Mouse (Mus musculus) adrenal gland, postnatal 10 days (tissue): ENCODE results near the gene Cntnap4. TPM values are rescaled to one million over a fixed set of nuclear protein-coding genes. Genes with fewer than 3 reads are reported as not detected.

Experiments
- DNase-seq: peaks from one replicate; pipeline ENCODE4 v3.0.0; 2021; ENCODE audit warnings: mixed read lengths
- long read RNA-seq, 2 experiments: library from polyadenylated mRNA; stranded (forward); transcript quantifications; one replicate each; pipeline ENCODE4 v2.0.0; 2021
- total RNA-seq, 2 experiments: library from RNA; stranded (reverse); gene quantifications; 2 replicates each; pipeline ENCODE4 v1.2.3; 2021

Cntnap4 gene
- under 1 TPM in 1 of 2 experiments, not detected in 1; 0.06 TPM for total RNA-seq
- long read RNA-seq, experiment 1 = 0 reads
- long read RNA-seq, experiment 2 = 0 reads

DNA sequence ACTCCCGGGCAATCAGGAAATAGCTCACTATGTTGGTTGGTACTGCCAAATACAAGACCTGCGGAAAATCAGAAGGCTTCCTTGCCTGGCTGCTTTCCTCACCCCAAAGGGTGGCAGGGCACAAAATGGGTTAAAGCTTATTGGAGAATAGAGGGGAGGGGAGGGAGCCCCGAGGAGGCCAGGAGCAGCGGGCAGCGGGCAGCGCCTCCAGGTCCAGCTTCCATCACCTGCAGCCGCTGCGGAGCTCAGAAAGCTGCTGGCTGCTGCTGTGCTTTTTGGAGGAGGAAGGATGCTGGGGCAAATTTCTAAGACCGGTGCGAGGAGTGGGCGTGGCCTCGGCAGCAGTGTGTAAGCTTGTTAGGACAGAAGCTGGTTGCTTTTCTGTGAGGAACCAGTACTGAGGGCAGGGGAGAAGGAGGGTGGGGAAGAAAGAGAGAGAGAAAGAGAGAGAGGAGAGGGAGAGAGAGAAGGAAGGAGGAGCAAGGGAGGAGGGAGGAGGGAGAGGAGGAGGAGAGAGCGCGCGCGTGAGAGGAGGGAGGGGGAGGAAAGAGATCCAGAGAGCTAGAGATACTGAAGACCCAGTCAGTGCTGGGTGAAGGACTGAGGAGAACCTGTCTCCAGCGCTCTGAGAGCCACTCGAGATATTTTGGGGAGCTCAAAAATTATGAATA lies at the start of gene Cntnap4:
TSS of gene Cntnap4 (plus strand) at position 573 of the 671 bp plus-strand sequence.
- DNase-seq = no peak

DNA sequence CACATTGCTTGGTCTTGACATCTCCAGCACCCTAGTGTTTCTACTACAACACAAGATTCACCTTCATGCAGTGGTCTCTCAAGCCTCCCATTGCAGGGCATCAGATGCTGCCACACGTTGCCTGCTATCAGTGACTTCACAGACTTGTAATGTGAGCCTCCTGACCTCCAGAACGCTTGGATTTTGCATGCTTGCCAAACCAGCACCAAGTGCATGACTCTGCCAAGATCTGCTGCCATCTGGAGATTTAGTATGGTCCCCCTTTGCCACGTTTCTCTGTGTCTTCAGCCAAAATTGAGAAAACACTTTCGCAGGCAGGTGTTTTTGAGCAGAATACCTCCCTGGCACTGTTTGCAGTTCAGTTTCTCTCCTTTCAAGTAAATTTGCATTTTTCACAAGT lies 12.5 kb upstream of the Cntnap4 start:
- DNase-seq = no peak

DNA sequence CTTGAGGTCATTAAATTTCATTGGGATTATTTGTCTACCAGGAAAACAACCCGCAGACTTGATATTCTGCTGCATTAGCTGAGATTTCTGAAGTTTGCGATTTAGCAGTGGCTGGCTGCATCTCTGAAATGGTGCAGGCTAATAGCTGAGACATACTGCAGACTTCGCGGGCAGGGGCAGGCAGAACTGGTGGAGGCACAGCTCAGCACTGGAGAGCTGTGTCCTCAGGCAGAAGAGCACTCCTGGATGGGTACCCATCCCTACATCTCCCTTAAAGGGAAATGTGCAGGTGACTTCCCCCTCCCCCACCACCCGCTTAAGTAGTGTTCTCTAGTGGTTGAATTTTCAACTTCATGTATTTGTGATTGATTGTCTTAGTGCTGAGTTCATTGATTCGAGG lies 698 bp downstream of the Cntnap4 start:
- no peak for DNase-seq

DNA sequence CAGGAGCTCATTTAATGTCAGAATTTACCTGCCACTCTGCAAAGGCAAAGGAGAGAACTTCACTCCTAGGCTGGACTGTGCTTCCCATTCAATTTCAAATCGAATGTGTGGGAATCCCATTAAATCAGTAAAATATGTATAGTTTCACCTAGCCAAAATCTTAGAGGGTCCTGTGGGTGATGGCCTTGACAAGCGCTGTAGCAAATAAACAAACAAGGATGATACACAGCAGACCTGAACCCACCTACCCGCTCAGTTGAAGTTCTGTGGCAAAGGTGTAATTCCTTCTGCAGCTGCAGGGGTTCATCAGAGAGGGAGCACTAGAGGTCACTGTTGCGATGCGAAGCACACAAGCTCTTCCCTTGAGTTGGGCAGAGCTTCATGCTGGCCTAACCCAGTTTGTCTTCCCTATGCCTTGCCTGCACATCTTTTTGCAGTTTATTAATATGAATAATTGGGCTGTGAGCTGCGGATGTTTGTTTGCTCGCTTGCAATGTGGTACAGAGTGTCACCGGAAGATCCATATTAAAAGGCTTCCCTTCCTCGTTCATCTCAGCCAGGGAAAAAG lies 1.6 kb downstream of the Cntnap4 start:
- peak; percentile 50 for DNase-seq

DNA sequence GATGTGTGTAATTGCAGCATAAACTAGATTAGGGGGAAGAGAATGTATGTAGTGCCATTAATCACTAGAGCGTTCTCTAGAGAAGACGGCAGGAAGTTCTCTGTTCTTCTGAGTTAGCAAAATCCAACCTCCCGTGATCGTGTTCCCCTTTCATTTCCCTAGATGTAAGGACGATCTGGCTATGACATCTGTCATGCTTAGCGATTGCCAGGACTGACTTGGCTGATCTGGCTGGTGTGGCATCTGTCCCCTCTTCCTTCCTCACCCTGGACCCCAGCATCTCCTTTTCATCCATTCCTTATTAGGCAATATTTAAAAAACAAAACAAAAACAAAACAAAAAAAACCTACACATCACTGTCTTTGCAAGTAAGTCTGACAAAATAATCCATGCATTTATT lies 11.6 kb downstream of the Cntnap4 start:
- no peak for DNase-seq

DNA sequence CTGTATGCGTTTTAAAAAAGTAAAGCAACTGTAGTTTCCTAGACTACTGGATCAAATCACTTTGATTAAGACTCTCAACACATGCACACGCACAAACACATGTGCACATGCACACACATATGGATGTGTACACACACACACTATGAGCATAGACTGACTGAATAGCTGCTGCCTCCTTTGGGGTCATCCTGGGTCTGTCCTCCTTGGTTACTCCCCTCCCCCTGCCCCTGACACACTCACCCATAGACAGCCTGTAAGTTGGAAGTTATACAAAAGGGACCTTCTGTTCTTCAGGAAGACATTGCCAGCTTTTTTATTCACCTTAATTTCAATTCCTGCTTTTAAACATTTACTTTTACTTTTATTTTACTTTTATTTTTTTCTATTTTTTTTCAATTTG lies 13.6 kb downstream of the Cntnap4 start:
- DNase-seq = no peak

DNA sequence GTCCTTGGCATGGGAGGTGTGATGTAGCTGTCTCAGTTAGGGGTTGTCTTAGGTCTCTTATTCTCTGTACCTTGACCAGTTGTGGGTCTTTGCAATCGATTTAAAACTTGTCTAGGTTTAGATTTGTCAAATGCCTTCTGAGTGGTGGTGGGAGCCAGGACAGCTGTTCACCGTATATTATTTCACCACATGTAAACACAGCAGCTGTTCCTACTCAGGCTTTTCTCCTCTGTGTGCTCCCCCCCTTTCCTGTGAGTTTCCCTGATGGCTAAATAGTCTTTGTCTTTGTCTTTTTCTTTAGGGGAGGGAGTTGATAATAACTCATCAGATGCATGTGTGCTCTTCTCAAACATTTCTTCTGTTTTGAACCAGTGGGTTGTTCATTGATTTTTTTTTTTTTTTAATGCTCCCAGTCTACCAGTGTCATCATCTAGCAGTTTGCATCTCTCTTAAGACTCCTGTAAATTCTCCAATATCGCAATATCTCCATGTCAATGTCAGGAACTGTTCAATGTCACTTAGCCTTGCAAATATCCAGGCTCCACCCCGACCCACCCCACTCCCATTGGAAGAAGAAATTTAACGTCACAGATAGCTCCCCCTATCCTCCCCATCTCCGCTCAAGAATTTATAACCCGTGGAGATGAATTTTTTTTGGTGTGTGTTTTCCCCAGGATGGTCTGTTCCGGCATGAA lies 18.7 kb downstream of the Cntnap4 start:
- DNase-seq = no peak

DNA sequence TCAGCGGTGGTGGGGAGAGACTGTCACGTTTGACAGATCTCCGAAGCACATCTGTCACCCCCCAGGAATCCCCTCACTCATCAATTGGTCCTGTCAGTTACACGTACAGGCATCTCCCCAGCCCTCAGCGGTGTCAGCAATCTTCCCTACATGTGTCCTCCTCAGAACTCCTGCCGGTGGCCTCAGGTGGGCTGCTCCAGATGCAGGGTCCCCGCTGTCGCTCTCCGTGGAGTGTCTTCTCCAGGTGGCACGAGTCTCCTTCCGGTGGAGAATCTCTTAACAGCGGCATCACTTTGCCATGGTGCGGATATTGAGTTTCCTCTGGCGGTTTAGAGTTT lies 19.2 kb downstream of the Cntnap4 start:
- no peak for DNase-seq

DNA sequence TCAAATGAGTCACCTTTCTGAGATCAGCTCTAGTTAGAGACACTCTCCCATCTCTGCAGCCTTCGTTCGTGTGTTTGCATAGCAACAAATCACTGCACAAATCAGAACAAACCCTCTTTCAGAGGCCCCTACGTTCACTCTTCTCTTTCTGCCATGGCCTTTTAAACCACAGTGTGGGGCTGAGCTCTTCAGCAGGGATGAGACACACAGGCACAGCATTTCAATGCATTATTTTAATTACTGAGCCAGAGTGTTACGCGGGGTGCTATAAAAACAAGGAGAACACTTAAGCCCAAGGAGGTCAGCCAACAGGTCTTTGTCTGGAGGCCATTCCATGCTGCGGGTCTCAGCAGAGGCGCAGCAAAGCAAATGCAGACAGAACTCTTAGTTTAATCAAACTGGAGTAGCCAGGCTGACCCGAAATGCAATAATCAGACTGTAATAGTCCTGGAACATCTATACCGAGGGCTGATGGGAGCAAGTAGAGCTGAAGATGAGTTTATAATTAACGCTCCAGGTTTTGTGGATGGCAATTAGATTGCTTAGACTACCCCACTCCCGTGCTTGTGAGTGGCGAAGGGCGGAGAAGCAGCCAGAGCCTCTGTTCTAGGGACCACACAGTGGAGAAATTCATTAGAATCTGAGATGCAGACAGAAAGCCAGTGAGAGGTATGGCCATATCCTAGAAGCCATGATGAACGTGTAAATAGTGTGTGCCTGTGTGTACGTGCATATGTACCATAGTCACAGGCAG lies 26.4 kb downstream of the Cntnap4 start:
- DNase-seq = no peak

DNA sequence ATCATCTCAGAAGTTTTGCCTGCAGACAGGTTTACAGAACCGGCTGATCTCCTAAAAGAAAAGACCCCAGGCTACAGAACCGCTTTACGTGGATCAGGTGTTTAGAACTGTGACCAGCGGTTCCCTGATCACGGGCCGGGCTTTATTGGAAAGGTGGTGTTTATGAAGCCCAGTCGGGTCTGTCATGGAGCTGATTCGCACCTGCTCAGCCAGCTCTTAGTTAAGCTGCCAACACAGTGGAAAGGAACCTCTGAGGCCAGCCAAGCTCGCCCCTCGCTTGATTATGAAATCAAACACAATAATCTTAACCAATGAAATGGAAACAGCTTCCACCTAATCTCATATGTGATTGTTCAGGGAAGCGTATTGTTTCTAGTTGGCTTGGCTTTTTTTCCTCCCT lies 30.1 kb downstream of the Cntnap4 start:
- DNase-seq = no peak

DNA sequence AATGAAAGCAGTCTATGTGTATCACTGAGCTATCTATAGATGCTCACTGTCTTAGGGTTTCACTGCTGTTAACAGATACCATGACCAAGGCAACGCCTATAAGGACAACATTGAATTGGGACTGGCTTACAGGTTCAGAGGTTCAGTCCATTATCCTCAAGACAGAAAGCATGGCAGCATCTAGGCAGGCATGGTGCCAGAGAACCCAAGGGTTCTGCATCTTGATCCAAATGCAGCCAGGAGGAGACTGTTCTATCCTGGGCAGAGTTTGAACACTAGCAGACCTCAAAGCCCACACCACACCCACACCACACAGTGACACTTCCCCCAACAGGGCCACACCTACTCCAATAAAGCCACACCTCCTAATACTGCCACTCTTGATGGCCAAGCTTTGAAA lies 31.3 kb downstream of the Cntnap4 start:
- no peak for DNase-seq

DNA sequence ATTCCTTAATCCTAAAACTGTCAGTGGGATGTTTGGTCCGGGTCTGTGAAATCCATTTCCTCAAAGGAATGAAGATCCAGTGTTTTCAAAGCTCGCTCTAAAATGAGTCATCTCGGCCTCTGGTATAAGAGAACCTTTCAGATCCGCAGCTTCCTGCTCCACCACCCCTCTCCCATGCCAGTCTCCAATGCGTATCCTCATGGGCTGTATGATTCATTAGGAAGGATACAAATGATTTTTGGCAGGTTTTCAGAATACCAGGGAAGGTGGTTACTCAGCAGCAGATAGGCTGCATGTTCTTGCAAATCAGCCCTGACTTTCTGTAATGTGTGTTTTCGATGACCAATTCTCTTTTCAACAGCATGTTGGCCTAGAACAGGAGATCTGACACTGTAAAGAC lies 40.3 kb downstream of the Cntnap4 start:
- peak; percentile 15 for DNase-seq

DNA sequence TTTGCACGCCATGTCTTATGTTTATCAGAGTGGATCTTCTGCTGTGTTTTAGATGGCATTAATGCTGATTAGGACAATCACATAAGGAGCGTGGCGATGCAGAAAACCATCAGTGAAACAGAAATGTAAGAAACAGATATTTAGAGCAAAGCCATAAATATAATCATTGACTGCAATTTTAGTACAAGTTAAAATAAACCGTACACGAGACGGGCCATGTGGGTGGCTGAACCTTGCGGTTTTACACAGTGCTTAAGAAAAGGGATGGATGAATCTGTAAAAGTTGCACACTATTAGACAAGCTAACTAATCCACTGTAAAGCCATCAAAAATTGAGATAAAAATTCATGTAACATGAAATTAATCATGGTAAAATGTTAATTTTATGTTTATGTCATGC lies 58.9 kb downstream of the Cntnap4 start:
- no peak for DNase-seq

DNA sequence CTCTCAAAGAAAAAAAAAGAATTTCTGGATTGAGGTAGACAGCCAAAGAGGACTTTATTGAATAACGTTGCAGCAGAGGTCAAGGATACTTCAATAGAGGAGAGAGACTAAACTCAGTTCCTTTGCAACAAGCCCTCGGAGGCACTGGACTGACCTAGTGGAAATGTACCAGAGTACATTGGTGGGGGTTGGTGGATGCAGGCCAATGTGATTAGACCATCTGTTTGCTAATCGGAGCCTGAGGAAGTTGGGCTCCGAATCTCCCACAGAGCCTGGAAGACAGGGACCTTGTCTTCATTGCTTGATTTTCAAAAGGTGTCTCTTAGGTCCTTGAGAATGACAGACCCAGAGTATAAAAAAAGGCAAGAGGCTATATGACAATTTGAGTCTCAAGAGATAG lies 82.8 kb downstream of the Cntnap4 start:
- DNase-seq = no peak

DNA sequence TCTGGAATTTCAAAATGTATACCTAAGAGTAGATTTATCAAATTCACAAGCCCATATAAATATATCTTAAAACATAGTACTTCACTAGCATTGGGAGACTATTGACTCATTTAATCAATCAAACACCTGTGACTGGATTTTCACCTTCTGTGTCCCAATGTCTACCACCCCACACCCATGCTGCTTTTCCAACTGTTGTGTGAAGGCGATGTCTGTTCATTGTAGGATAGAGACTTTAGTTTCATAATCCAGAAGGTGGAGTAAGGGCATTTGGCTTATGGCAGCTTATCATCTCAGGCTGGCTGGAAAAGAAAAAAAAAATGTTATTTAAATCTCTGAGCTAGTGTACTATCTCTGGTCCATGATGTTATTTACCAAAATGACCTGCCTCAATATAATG lies 83.4 kb downstream of the Cntnap4 start:
- DNase-seq = no peak

DNA sequence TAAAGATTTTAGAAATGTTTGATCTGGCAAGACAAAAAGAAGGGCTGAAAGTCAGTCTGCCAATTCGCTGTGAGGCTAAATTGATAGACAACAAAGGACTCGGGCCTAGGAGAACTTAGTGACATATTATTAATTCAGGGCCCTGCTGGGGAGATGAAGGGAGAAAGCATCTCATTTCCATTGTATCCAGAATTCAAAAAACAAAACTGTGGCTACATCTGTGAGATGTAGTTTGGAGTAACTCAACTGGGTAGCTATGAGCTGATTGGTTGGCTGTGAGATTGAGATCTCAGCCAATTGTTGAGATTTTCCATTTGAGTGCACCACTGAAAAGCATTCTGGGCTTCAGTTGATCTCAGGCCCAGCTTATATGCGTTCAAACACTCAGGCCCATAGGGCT lies 84.2 kb downstream of the Cntnap4 start:
- DNase-seq = no peak

DNA sequence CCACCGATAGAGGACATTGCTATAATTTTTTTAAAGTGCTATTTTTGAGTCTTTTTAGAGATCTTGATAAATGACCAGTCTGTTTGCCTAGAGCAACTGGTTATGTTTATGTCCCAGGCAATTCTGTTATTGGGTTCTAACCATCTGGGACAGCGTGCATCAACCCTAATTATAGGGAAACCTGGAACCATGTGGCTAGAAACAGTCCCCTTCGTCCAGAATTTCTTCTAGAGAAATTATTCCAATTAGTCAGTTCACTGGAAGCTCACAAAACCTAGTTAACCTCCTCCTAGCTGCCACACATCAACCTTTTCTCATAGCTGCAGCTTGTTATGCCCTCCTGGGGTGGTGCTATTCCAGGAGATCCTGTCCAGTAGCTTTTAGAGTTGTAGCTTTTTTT lies 94.2 kb downstream of the Cntnap4 start:
- no peak for DNase-seq

DNA sequence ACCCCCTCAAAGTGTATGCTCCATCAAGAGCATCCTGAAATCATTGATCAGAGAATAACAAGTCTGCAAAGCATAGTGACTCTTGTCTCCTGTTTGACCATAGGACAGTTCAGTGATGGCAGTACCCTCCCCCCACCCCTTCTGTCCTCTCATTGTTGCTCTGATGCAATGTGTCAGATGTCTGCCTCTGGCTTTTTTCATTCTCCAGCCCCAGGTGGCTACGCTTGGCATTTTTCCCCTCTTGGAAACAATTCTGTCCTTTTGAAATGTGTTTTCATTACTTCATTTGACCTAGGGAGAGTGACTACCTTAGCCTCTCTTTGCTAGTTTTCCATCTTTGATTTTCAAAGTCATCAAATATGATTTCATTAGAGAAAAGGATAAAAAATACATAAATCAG lies 104.8 kb downstream of the Cntnap4 start:
- DNase-seq = no peak

DNA sequence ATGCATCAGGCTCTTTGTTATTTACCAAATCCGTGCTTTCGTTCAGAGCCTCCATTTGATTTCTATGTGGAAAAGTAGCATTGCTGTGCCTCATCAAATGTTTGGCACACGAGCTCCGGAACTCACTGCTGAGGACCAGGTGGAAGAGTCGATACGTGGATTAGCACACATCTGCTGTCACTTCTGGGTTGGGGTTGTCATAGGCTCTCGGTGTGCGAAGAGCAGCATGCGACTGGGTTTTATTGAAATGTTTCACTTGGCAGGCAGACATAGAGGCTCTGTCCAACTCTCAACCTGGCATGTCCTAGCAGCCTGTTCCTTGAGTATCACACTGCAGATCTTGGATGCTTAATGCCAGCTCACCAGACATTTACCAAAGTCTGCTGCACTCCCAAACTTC lies 111.9 kb downstream of the Cntnap4 start:
- no peak for DNase-seq

DNA sequence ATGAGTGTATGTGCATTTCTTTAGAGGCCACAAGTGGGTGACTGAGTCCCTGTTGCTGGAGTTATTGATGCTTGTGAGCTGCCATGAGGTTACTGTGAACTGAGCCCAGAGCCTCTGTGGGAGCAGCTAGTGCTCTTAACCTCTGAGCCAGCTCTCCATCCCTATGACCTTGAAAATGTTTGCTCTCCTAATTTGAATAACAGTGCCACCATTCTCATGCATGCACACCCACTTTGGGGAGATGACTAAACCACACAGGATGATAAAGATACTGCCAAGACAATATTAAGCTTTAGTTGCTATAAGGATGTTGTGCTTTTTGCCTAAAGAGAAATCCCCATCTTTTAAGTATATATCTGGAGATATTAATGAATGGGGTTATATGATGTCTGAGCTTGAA lies 125.9 kb downstream of the Cntnap4 start:
- DNase-seq = no peak

DNA sequence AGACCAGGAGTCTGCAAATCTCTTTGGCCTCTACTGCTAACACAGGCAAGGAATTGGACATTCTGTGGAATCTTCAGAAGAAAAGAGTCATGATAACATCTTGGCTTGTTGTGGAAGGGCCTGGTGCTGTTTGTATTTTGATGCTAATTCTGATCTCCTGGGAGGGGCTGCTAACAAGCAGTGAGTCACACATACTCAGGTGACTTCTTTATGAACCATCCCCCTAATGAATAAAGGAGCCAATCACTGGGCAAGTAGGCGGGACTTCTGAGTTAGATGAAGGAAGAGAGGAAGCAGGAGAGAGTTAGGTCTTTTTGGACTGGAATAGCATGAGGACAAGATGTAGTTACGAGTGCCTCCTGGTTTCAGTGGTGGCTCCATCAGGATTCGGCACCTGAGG lies 128.3 kb downstream of the Cntnap4 start:
- DNase-seq = no peak

DNA sequence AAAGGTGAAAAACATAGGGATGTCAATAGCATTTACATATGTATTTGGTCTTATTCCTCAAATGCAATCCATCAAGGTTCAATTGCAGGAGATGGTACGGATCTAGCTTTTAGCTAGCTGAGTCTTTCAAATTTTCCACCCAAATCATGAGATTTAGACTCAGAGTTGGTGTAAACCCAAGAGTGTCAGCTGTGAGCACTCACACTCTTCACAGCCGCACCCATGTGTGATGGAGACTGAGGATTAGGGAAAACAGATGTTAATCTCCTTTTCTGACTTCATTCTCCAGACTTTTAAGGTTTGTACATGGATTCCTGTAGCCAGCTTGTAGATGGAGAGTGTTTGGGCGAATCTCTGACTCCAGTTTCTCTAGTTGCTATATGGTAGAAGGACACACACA lies 147.1 kb downstream of the Cntnap4 start:
- DNase-seq = no peak

DNA sequence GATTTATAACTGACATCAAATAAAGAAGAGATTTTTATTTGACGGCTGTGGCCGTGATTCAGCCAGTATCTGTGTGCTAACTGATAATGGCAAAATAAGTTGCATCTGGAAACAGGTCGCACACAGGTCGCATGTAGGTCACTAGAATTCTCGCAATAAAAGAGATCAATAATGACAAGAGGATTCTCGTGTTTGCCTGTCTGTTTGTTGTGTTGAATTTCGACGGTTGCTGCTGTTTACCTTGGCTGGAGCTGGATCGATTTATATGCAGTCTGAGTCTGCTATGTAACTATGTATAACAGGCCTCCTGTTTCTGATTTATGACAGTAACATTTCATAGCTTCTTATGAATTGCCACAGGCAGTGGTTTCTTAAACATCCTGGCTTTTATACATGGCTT lies 155.1 kb downstream of the Cntnap4 start:
- no peak for DNase-seq
